Mouse (Mus musculus) CD4-positive, CD25-positive, alpha-beta regulatory T cell, adult 4 months (primary cell): ENCODE data around the gene Drosha. TPM values are rescaled to one million over a fixed set of nuclear protein-coding genes. Genes with fewer than 3 reads are reported as not detected.
A peak's percentile ranks its signal among the peaks of the same experiment; 100 is the strongest.

ENCODE experiments used
- ATAC-seq: one replicate; pipeline ENCODE4 v1.8.0; 2017
- polyA plus RNA-seq, 2 experiments: library from polyadenylated mRNA; unstranded; fragments of 100-300 nt; shearing (Covaris generic); gene quantifications; one replicate each; pipeline ENCODE4 v1.2.1; 2017

Drosha gene
- polyA plus RNA-seq, 2 experiments from 2014 or later: 12.7 to 17.1 TPM

GRCm38 (mm10) chr15:12833385-12833784 is 8.8 kb downstream of the Drosha start:
- ATAC-seq: no peak

GRCm38 (mm10) chr15:12834231-12834630 is 9.6 kb downstream of the Drosha start:
- no peak for ATAC-seq

GRCm38 (mm10) chr15:12840737-12841136 is 16.1 kb downstream of the Drosha start:
- peak; percentile 83 for ATAC-seq

- no peak for ATAC-seq
Measured at GRCm38 (mm10) chr15:12842833-12843232, 18.2 kb downstream of the Drosha start.

GRCm38 (mm10) chr15:12848196-12848975 is 23.8 kb downstream of the Drosha start:
- ATAC-seq: no peak

- no peak for ATAC-seq
Measured at GRCm38 (mm10) chr15:12849373-12849772, 24.8 kb downstream of the Drosha start.

- no peak for ATAC-seq
Measured at GRCm38 (mm10) chr15:12853471-12853870, 28.9 kb downstream of the Drosha start.

GRCm38 (mm10) chr15:12856780-12857179 is 32.2 kb downstream of the Drosha start:
- ATAC-seq: peak; percentile 92

- ATAC-seq: no peak
Measured at GRCm38 (mm10) chr15:12857840-12858516, 33.4 kb downstream of the Drosha start.

GRCm38 (mm10) chr15:12858645-12859044 is 34.0 kb downstream of the Drosha start:
- no peak for ATAC-seq

- no peak for ATAC-seq
Measured at GRCm38 (mm10) chr15:12862061-12862460, 37.4 kb downstream of the Drosha start.

- ATAC-seq: no peak
Measured at GRCm38 (mm10) chr15:12863669-12864068, 39.1 kb downstream of the Drosha start.

- ATAC-seq: no peak
Measured at GRCm38 (mm10) chr15:12865595-12866314, 41.1 kb downstream of the Drosha start.

- ATAC-seq: no peak
Measured at GRCm38 (mm10) chr15:12867269-12867668, 42.7 kb downstream of the Drosha start.

GRCm38 (mm10) chr15:12875442-12876176 is 51.0 kb downstream of the Drosha start:
- ATAC-seq: no peak

- no peak for ATAC-seq
Measured at GRCm38 (mm10) chr15:12876266-12876665, 51.7 kb downstream of the Drosha start.

- ATAC-seq: no peak
Measured at GRCm38 (mm10) chr15:12876881-12877280, 52.3 kb downstream of the Drosha start.

- ATAC-seq: no peak
Measured at GRCm38 (mm10) chr15:12877934-12878333, 53.3 kb downstream of the Drosha start.

- ATAC-seq: no peak
Measured at GRCm38 (mm10) chr15:12878581-12878980, 54.0 kb downstream of the Drosha start.

- no peak for ATAC-seq
Measured at GRCm38 (mm10) chr15:12879937-12880336, 55.3 kb downstream of the Drosha start.

GRCm38 (mm10) chr15:12884855-12885254 is 60.2 kb downstream of the Drosha start:
- ATAC-seq: no peak

GRCm38 (mm10) chr15:12885361-12885760 is 60.7 kb downstream of the Drosha start:
- ATAC-seq: no peak

- no peak for ATAC-seq
Measured at GRCm38 (mm10) chr15:12887206-12887605, 62.6 kb downstream of the Drosha start.
